Comparison of ENCODE assay signal across 14 mouse cellular contexts in the genomic region with DNA sequence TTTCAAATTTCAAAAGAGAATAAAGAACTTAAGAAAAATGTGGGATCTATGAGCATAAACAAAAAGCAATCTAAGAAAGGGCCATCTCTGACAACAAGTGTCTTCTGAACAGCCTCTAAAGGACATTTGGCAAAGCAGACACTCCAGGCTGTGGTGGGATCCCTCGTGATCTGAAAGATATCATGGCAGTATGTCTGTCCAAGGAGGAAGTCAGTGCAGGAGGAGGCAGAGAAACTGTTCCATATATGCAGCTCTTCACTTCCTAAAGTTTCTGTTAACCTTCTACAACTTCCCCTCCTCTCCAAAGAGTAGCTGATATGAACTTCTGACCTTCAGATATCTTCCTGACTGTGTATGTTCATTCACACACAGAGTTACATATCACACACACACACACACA.
"Had no signal": no experiment of that assay in that cellular context is flagged by ENCODE, and none has a peak within 500 bp of the region (broad histone marks: within the 10 kb centered on the region; RNA-seq: fewer than 3 reads in every experiment).

No protein-coding gene starts in this region.

- H3K4me2 ChIP-seq: limb, embryonic 12.5 days; limb, embryonic 15.5 days; liver, embryonic 13.5 days; midbrain, embryonic 11.5 days had no signal

- H3K9ac ChIP-seq: limb, embryonic 12.5 days; limb, embryonic 15.5 days; liver, embryonic 13.5 days had no signal

- H3K9me3 ChIP-seq: limb, embryonic 12.5 days; limb, embryonic 15.5 days; liver, embryonic 13.5 days had no signal

- DNase-seq: kidney, adult 18-20 months; kidney, adult 9 months; kidney, postnatal 14 days; kidney, postnatal 4 days; left cerebral cortex, postnatal 4 days; liver, embryonic 13.5 days; lung, adult 2 months; midbrain, embryonic 14.5 days; thymus, adult 18-20 months; thymus, postnatal 4 days had no signal

- H3K4me1 ChIP-seq: limb, embryonic 12.5 days; limb, embryonic 15.5 days; liver, embryonic 13.5 days had no signal

- H3K4me3 ChIP-seq: limb, embryonic 12.5 days; limb, embryonic 15.5 days; liver, embryonic 13.5 days had no signal

- H3K36me3 ChIP-seq: limb, embryonic 12.5 days; limb, embryonic 15.5 days; liver, embryonic 13.5 days had no signal

- H3K27me3 ChIP-seq: limb, embryonic 12.5 days; limb, embryonic 15.5 days; liver, embryonic 13.5 days had no signal

- H3K27ac ChIP-seq: limb, embryonic 12.5 days; limb, embryonic 15.5 days; liver, embryonic 13.5 days had no signal

- ATAC-seq: intestine, embryonic 16.5 days had no signal
